Mouse (Mus musculus) midbrain, postnatal 0 days (tissue): ENCODE measurements at regions not wholly inside any gene's neighbourhood (a gene's known extent, or its start where the extent isn't known, plus 50 kb on each side); places are given as distances from the start of the nearest gene placed in this dataset.

Experiments
- ATAC-seq: fragments of 200-750 bp; cut with Nextera tagmentation; 2 replicates; pipeline ENCODE4 v1.8.0; 2017; ENCODE audit warnings: moderate number of reproducible peaks, mild to moderate bottlenecking, moderate TSS enrichment, moderate library complexity; ENCODE audit not compliant: low FRiP score
- DNase-seq: peaks from one replicate; pipeline ENCODE4 v3.0.0-alpha.2; 2015; ENCODE audit warnings: low spot score
- H3K27ac ChIP-seq: fragments of 300-500 bp; sonication (generic); 2 replicates; pipeline ENCODE4 v1.5.1; 2014; ENCODE audit warnings: low read depth, mild to moderate bottlenecking, low read length, mixed read lengths
- H3K27me3 ChIP-seq: fragments of 300-500 bp; sonication (generic); 2 replicates; pipeline ENCODE4 v1.6.1; 2014; ENCODE audit warnings: low read length, control low read depth, mixed read lengths; ENCODE audit not compliant: insufficient read depth
- H3K36me3 ChIP-seq: fragments of 300-500 bp; sonication (generic); 2 replicates; pipeline ENCODE4 v1.6.1; 2014; ENCODE audit warnings: low read length, control low read depth, mixed read lengths; ENCODE audit not compliant: insufficient read depth
- H3K4me1 ChIP-seq: fragments of 300-500 bp; sonication (generic); 2 replicates; pipeline ENCODE4 v1.6.1; 2014; ENCODE audit warnings: mild to moderate bottlenecking, control low read depth, antibody characterized with exemption, low read length, mixed read lengths; ENCODE audit not compliant: insufficient read depth
- H3K4me2 ChIP-seq: fragments of 300-500 bp; sonication (generic); 2 replicates; pipeline ENCODE4 v1.6.1; 2014; ENCODE audit warnings: low read depth, mild to moderate bottlenecking, low read length, mixed read lengths; ENCODE audit not compliant: poor library complexity, severe bottlenecking
- H3K4me3 ChIP-seq: fragments of 300-500 bp; sonication (generic); 2 replicates; pipeline ENCODE4 v1.5.1; 2014; ENCODE audit warnings: low read depth, mild to moderate bottlenecking, low read length, moderate library complexity
- H3K9ac ChIP-seq: fragments of 300-500 bp; sonication (generic); replicated peaks from 2 replicates; pipeline ENCODE4 v1.6.1; 2014; ENCODE audit warnings: mild to moderate bottlenecking, low read length, moderate library complexity, mixed read lengths; ENCODE audit not compliant: poor library complexity, severe bottlenecking
- H3K9me3 ChIP-seq: fragments of 300-500 bp; sonication (generic); 2 replicates; pipeline ENCODE4 v1.6.1; 2016; ENCODE audit warnings: low read length, control low read depth
- CTCF ChIP-seq: IDR thresholded peaks from 2 replicates; pipeline ENCODE4 v1.5.1; 2016; ENCODE audit warnings: antibody characterized with exemption, mild to moderate bottlenecking
- WGBS: fragments of 180-500 bp; shearing (Covaris S2); extraction: QIAGEN DNeasy Blood & Tissue Kit; methylation state at CpG from one replicate; pipeline ENCODE4 v1.1.7; 2014; 5-methylcytosine and 5-hydroxymethylcytosine counted together

- Histone ChIP-seq H3K4me2 (no peak overlapping the region), H3K4me1 (no peaks in the 10 kb centered on the region), H3K9ac (no peak overlapping the region), H3K36me3 (no peaks in the 10 kb centered on the region), H3K9me3 (no peaks in the 10 kb centered on the region), H3K27me3 (no peaks in the 10 kb centered on the region), H3K27ac (no peak overlapping the region), H3K4me3 (no peak overlapping the region)
- WGBS = 78% methylated on average over 3 of the region's 3 CpGs
- no peak for TF ChIP-seq CTCF
- DNase-seq (no peak), ATAC-seq (no peak)
These were observed 225.5 kb downstream of the 1700129C05Rik start for GRCm38 (mm10) chr14:58917228-58917627.

DNA sequence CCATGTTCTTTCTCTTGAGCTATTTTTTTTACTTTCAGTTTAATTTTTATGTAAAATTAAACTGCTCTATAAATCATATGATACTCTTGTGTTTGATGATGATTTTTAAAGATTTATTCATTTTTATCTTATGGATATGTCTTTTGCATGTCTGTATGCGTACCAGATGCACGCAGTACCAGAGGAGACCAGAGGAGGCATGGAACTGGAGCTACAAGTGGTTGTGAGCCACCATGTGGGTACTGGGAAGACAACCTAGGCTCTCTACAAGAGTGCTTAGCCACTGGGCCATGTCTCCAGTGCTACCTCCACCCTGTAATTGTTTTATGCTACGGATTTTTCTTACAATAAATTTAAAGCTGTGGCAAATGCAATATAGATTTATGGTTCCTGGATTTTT, 227.8 kb downstream of the 1700129C05Rik start:
- H3K27me3 ChIP-seq = no peaks in the 10 kb centered on the region
- no peak overlapping the region for H3K4me3 ChIP-seq
- H3K4me1 ChIP-seq = no peaks in the 10 kb centered on the region
- no peaks in the 10 kb centered on the region for H3K9me3 ChIP-seq
- no peak overlapping the region for H3K27ac ChIP-seq
- ATAC-seq (no peak), DNase-seq (no peak)
- no peaks in the 10 kb centered on the region for H3K36me3 ChIP-seq
- H3K9ac ChIP-seq = no peak overlapping the region
- TF ChIP-seq CTCF = peak; percentile 40
- no peak overlapping the region for H3K4me2 ChIP-seq
- WGBS = 90% methylated on average over 3 of the region's 3 CpGs

- H3K9me3 ChIP-seq = no peaks in the 10 kb centered on the region
- TF ChIP-seq CTCF = no peak
- no peak overlapping the region for H3K4me3 ChIP-seq
- WGBS = 93% methylated on average over 1 of the region's 1 CpGs
- H3K36me3 ChIP-seq = no peaks in the 10 kb centered on the region
- H3K27ac ChIP-seq = no peak overlapping the region
- ATAC-seq = no peak
- no peaks in the 10 kb centered on the region for H3K4me1 ChIP-seq
- no peak overlapping the region for H3K4me2 ChIP-seq
- DNase-seq = no peak
- no peaks in the 10 kb centered on the region for H3K27me3 ChIP-seq
- no peak overlapping the region for H3K9ac ChIP-seq
These were observed 231.8 kb downstream of the 1700129C05Rik start for GRCm38 (mm10) chr14:58910846-58911245.

DNA sequence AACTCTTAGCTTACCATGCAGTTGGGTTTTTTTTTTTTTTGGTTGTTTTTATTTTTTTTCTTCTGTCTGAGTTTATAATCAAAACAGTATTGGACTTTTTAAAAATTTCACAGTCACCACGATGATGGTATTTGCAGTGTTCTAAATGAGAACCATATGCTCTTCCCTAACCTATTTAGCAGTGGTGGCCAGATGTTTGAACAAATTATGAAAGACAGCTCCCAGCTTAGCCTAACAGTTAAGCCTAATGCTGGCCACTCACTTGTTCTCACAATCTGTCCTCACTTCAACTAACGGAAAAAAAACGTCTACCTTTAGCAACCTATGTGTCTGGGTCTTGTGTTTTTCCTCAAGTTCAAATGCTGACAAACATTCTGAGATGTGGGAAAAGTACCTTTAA, 234.8 kb downstream of the 1700129C05Rik start:
- H3K27me3 ChIP-seq = no peaks in the 10 kb centered on the region
- H3K36me3 ChIP-seq = no peaks in the 10 kb centered on the region
- no peak for TF ChIP-seq CTCF
- no peak overlapping the region for H3K4me2 ChIP-seq
- no peak overlapping the region for H3K9ac ChIP-seq
- no peaks in the 10 kb centered on the region for H3K9me3 ChIP-seq
- no peak for ATAC-seq
- H3K4me3 ChIP-seq = no peak overlapping the region
- 74% methylated on average over 3 of the region's 3 CpGs for WGBS
- no peak for DNase-seq
- H3K27ac ChIP-seq = no peak overlapping the region
- H3K4me1 ChIP-seq = no peaks in the 10 kb centered on the region

- peak; percentile 19 for DNase-seq
- no peaks in the 10 kb centered on the region for H3K27me3 ChIP-seq
- H3K9me3 ChIP-seq = no peaks in the 10 kb centered on the region
- no peak overlapping the region for H3K27ac ChIP-seq
- no peaks in the 10 kb centered on the region for H3K4me1 ChIP-seq
- no peaks in the 10 kb centered on the region for H3K36me3 ChIP-seq
- H3K4me3 ChIP-seq = no peak overlapping the region
- no peak for TF ChIP-seq CTCF
- H3K4me2 ChIP-seq = no peak overlapping the region
- no peak overlapping the region for H3K9ac ChIP-seq
- 76% methylated on average over 3 of the region's 3 CpGs for WGBS
- no peak for ATAC-seq
These were observed 235.3 kb downstream of the 1700129C05Rik start for GRCm38 (mm10) chr14:58907359-58907758.

- no peak for DNase-seq
- Histone ChIP-seq H3K4me1 (no peaks in the 10 kb centered on the region), H3K36me3 (no peaks in the 10 kb centered on the region), H3K9me3 (no peaks in the 10 kb centered on the region), H3K27me3 (no peaks in the 10 kb centered on the region), H3K27ac (no peak overlapping the region), H3K9ac (no peak overlapping the region), H3K4me3 (no peak overlapping the region), H3K4me2 (no peak overlapping the region)
- ATAC-seq = no peak
- TF ChIP-seq CTCF = no peak
- WGBS = 63% methylated on average over 4 of the region's 4 CpGs
These were observed 236.1 kb downstream of the 1700129C05Rik start for GRCm38 (mm10) chr14:58906631-58907030.
